Mouse (Mus musculus) intestine, embryonic 16.5 days (tissue): ENCODE measurements around the gene Cenps. TPM values are rescaled to one million over a fixed set of nuclear protein-coding genes. Genes with fewer than 3 reads are reported as not detected.

ENCODE experiments used
- ATAC-seq: fragments of 200-750 bp; cut with Nextera tagmentation; 2 replicates; pipeline ENCODE4 v1.8.0; 2017; ENCODE audit warnings: moderate TSS enrichment, moderate library complexity
- H3K27ac ChIP-seq: fragments of 300-500 bp; sonication (generic); 2 replicates; pipeline ENCODE4 v1.5.1; 2014; ENCODE audit warnings: mild to moderate bottlenecking, low read length
- H3K27me3 ChIP-seq: fragments of 300-500 bp; sonication (generic); replicated peaks from 2 replicates; pipeline ENCODE4 v1.6.1; 2014; ENCODE audit warnings: low read length, control low read depth, mixed read lengths; ENCODE audit not compliant: control insufficient read depth, insufficient read depth
- H3K36me3 ChIP-seq: fragments of 300-500 bp; sonication (generic); 2 replicates; pipeline ENCODE4 v1.6.1; 2014; ENCODE audit warnings: low read length, control low read depth; ENCODE audit not compliant: control insufficient read depth, insufficient read depth
- H3K4me1 ChIP-seq: fragments of 300-500 bp; sonication (generic); 2 replicates; pipeline ENCODE4 v1.6.1; 2014; ENCODE audit warnings: low read length, control low read depth, mixed read lengths; ENCODE audit not compliant: control insufficient read depth, insufficient read depth
- H3K4me2 ChIP-seq: fragments of 300-500 bp; sonication (generic); 2 replicates; pipeline ENCODE4 v1.6.1; 2014; ENCODE audit warnings: low read depth, low read length, control low read depth
- H3K4me3 ChIP-seq: fragments of 300-500 bp; sonication (generic); 2 replicates; pipeline ENCODE4 v1.5.1; 2014; ENCODE audit warnings: mild to moderate bottlenecking, low read length
- H3K9ac ChIP-seq: fragments of 300-500 bp; sonication (generic); 2 replicates; pipeline ENCODE4 v1.6.1; 2014; ENCODE audit warnings: low read depth, low read length
- H3K9me3 ChIP-seq: fragments of 300-500 bp; sonication (generic); 2 replicates; pipeline ENCODE4 v1.6.1; 2016; ENCODE audit warnings: low read length, control low read depth; ENCODE audit not compliant: control insufficient read depth
- WGBS: fragments of 180-500 bp; shearing (Covaris S2); extraction: QIAGEN DNeasy Blood & Tissue Kit; methylation state at CpG from one replicate; pipeline ENCODE4 v1.1.7; 2014; 5-methylcytosine and 5-hydroxymethylcytosine counted together
- polyA plus RNA-seq: library from polyadenylated mRNA; unstranded; fragments of >200 nt; fragmentation: Nextera tagmentation; extraction: Ambion mirVana; gene quantifications from 2 replicates; pipeline ENCODE4 v1.2.1, GENCODE M21; 2015

Cenps gene
- polyA plus RNA-seq, 1 experiment from 2014 or later, result 20.4 TPM

GRCm38 (mm10) chr4:149080111-149080510, 57.3 kb downstream of the Cenps start:
- ATAC-seq, result no peak
- Histone ChIP-seq H3K36me3 (no peaks in the 10 kb centered on the region), H3K27me3 (no peaks in the 10 kb centered on the region), H3K9me3 (no peaks in the 10 kb centered on the region), H3K9ac (no peak overlapping the region), H3K27ac (no peak overlapping the region), H3K4me1 (peaks cover 22% of the 10 kb centered on the region), H3K4me3 (no peak overlapping the region), H3K4me2 (no peak overlapping the region)
- 84% methylated on average over 8 of the region's 8 CpGs for WGBS

- no peak for ATAC-seq
These were observed 57.8 kb downstream of the Cenps start for GRCm38 (mm10) chr4:149079629-149080028.

GRCm38 (mm10) chr4:149078261-149078660, 59.2 kb downstream of the Cenps start:
- Histone ChIP-seq H3K27me3 (no peaks in the 10 kb centered on the region), H3K36me3 (no peaks in the 10 kb centered on the region), H3K4me1 (peaks cover 22% of the 10 kb centered on the region), H3K9me3 (no peaks in the 10 kb centered on the region), H3K4me3 (no peak overlapping the region), H3K4me2 (no peak overlapping the region), H3K27ac (no peak overlapping the region), H3K9ac (no peak overlapping the region)
- 47% methylated on average over 4 of the region's 4 CpGs for WGBS
- peak; percentile 51 for ATAC-seq

More at GRCm38 (mm10) chr4:149079629-149080028, 57.8 kb downstream of the Cenps start:
- H3K9me3 ChIP-seq, result no peaks in the 10 kb centered on the region
- no peak overlapping the region for H3K4me3 ChIP-seq
- H3K36me3 ChIP-seq, result no peaks in the 10 kb centered on the region
- no peak overlapping the region for H3K4me2 ChIP-seq
- no peak overlapping the region for H3K9ac ChIP-seq
- H3K4me1 ChIP-seq, result peaks cover 22% of the 10 kb centered on the region
- H3K27ac ChIP-seq, result no peak overlapping the region
- WGBS, result 82% methylated on average over 6 of the region's 6 CpGs
- H3K27me3 ChIP-seq, result no peaks in the 10 kb centered on the region

Other genes with a start within 250 kb of the Cenps start
- 63.3 and 64.3 TPM in 2 replicates for gene Pex14, start 37.8 kb downstream of the Cenps start, polyA plus RNA-seq
- gene Dffa, start 33.5 kb downstream of the Cenps start, polyA plus RNA-seq, result 50.5 and 52.2 TPM in 2 replicates
- 0.48 TPM in 1 of 2 replicates, not detected in the other for gene Cort, start 10.9 kb downstream of the Cenps start, polyA plus RNA-seq
- 250 and 255 TPM in 2 replicates for gene Pgd, start 29.1 kb upstream of the Cenps start, polyA plus RNA-seq
- gene Kif1b, start 170.1 kb upstream of the Cenps start, polyA plus RNA-seq, result 18.2 and 19.2 TPM in 2 replicates